Mouse (Mus musculus): ENCODE measurements at regions not wholly inside any gene's neighbourhood (a gene's known extent, or its start where the extent isn't known, plus 50 kb on each side); places are given as distances from the start of the nearest gene placed in this dataset.

- Histone ChIP-seq H3K27me3 (ENCODE audit: control insufficient read depth, insufficient read depth, low read length) (no peaks in the 10 kb centered on the region), H3K27ac (replicated peaks; ENCODE audit: low read depth, low read length) (no peak overlapping the region), H3K4me1 (ENCODE audit: control insufficient read depth, insufficient read depth, low read length) (no peaks in the 10 kb centered on the region), H3K9me3 (ENCODE audit: control insufficient read depth, low read length) (no peaks in the 10 kb centered on the region), H3K36me3 (ENCODE audit: control insufficient read depth, insufficient read depth, low read length) (no peaks in the 10 kb centered on the region), H3K9ac (ENCODE audit: low read depth, low read length, severe bottlenecking) (no peak overlapping the region), H3K4me3 (replicated peaks; ENCODE audit: low read length) (no peak overlapping the region), H3K4me2 (replicated peaks; ENCODE audit: low read depth, low read length, severe bottlenecking) (no peak overlapping the region)
- ATAC-seq (ENCODE audit: low FRiP score, low read depth), result no peak
- 42% methylated on average over 6 of the region's 6 CpGs for WGBS
- DNase-seq (ENCODE audit: low spot score), result peak; percentile 70
- TF ChIP-seq POLR2A (IDR thresholded peaks at IDR 0.05; ENCODE audit: borderline replicate concordance, extremely low read depth, insufficient read depth, insufficient read length), result no peak
Measured at GRCm38 (mm10) chr12:27283964-27284363, 58.4 kb downstream of the Sox11 start.

DNA sequence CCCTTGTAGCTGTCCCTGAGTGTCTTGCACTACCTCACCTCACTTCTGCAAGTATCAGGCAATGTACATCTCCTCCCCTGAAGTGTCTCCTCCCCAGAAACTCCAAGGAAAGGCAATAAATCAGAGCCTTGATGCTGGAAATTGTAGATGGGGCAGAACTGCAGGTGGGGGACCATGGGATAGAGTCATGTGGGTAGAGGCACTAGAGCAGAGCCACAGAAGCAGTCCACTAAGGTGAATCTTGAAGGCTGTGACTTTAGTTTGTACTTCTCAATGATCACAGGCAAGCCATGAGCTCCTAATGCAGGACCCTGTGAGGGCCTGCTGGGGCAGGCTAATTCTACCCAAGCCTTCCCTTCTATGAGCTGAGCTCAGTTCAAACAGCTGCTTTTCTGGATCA, 80.4 kb downstream of the Sox11 start:
- ATAC-seq (ENCODE audit: low FRiP score, low read depth) (no peak), DNase-seq (ENCODE audit: low spot score) (no peak)
- H3K4me3 ChIP-seq (replicated peaks; ENCODE audit: low read length), result no peak overlapping the region
- no peak overlapping the region for H3K27ac ChIP-seq (replicated peaks; ENCODE audit: low read depth, low read length)
- H3K9me3 ChIP-seq (ENCODE audit: control insufficient read depth, low read length), result no peaks in the 10 kb centered on the region
- no peaks in the 10 kb centered on the region for H3K27me3 ChIP-seq (ENCODE audit: control insufficient read depth, insufficient read depth, low read length)
- no peak overlapping the region for H3K9ac ChIP-seq (ENCODE audit: low read depth, low read length, severe bottlenecking)
- no peak for TF ChIP-seq POLR2A (IDR thresholded peaks at IDR 0.05; ENCODE audit: borderline replicate concordance, extremely low read depth, insufficient read depth, insufficient read length)
- H3K4me2 ChIP-seq (replicated peaks; ENCODE audit: low read depth, low read length, severe bottlenecking), result no peak overlapping the region
- no peaks in the 10 kb centered on the region for H3K36me3 ChIP-seq (ENCODE audit: control insufficient read depth, insufficient read depth, low read length)
- H3K4me1 ChIP-seq (ENCODE audit: control insufficient read depth, insufficient read depth, low read length), result peaks cover 4% of the 10 kb centered on the region; the same call in 1 of the 2 replicates

- Histone ChIP-seq H3K27me3 (ENCODE audit: control insufficient read depth, insufficient read depth, low read length) (no peaks in the 10 kb centered on the region), H3K4me1 (ENCODE audit: control insufficient read depth, insufficient read depth, low read length) (peaks cover 19% of the 10 kb centered on the region), H3K36me3 (ENCODE audit: control insufficient read depth, insufficient read depth, low read length) (no peaks in the 10 kb centered on the region), H3K4me2 (replicated peaks; ENCODE audit: low read depth, low read length, severe bottlenecking) (no peak overlapping the region; the same call in 1 of the 2 replicates), H3K27ac (replicated peaks; ENCODE audit: low read depth, low read length) (peak overlapping the region; percentile 34; the same call in 1 of the 2 replicates), H3K9ac (ENCODE audit: low read depth, low read length, severe bottlenecking) (no peak overlapping the region), H3K4me3 (replicated peaks; ENCODE audit: low read length) (no peak overlapping the region), H3K9me3 (ENCODE audit: control insufficient read depth, low read length) (no peaks in the 10 kb centered on the region)
- DNase-seq (ENCODE audit: low spot score) (peak; percentile 80), ATAC-seq (ENCODE audit: low FRiP score, low read depth) (peak; percentile 74; the same call in 1 of the 2 replicates)
- 2% methylated on average over 3 of the region's 3 CpGs for WGBS
- no peak for TF ChIP-seq POLR2A (IDR thresholded peaks at IDR 0.05; ENCODE audit: borderline replicate concordance, extremely low read depth, insufficient read depth, insufficient read length)
Measured at GRCm38 (mm10) chr12:27254125-27254524, 88.2 kb downstream of the Sox11 start.

GRCm38 (mm10) chr12:27251521-27251920, 90.9 kb downstream of the Sox11 start:
- Histone ChIP-seq H3K4me3 (replicated peaks; ENCODE audit: low read length) (no peak overlapping the region), H3K4me2 (replicated peaks; ENCODE audit: low read depth, low read length, severe bottlenecking) (no peak overlapping the region), H3K27ac (replicated peaks; ENCODE audit: low read depth, low read length) (no peak overlapping the region), H3K36me3 (ENCODE audit: control insufficient read depth, insufficient read depth, low read length) (no peaks in the 10 kb centered on the region), H3K9ac (ENCODE audit: low read depth, low read length, severe bottlenecking) (no peak overlapping the region), H3K4me1 (ENCODE audit: control insufficient read depth, insufficient read depth, low read length) (peaks cover 19% of the 10 kb centered on the region), H3K27me3 (ENCODE audit: control insufficient read depth, insufficient read depth, low read length) (no peaks in the 10 kb centered on the region), H3K9me3 (ENCODE audit: control insufficient read depth, low read length) (no peaks in the 10 kb centered on the region)
- WGBS, result 59% methylated on average over 5 of the region's 5 CpGs
- ATAC-seq (ENCODE audit: low FRiP score, low read depth) (no peak), DNase-seq (ENCODE audit: low spot score) (no peak)
- no peak for TF ChIP-seq POLR2A (IDR thresholded peaks at IDR 0.05; ENCODE audit: borderline replicate concordance, extremely low read depth, insufficient read depth, insufficient read length)

- no peaks in the 10 kb centered on the region for H3K9me3 ChIP-seq (ENCODE audit: control insufficient read depth, low read length)
- DNase-seq (ENCODE audit: low spot score), result no peak
- H3K4me3 ChIP-seq (replicated peaks; ENCODE audit: low read length), result no peak overlapping the region
- no peak for ATAC-seq (ENCODE audit: low FRiP score, low read depth)
- no peak overlapping the region for H3K9ac ChIP-seq (ENCODE audit: low read depth, low read length, severe bottlenecking)
- 66% methylated on average over 3 of the region's 3 CpGs for WGBS
- no peaks in the 10 kb centered on the region for H3K27me3 ChIP-seq (ENCODE audit: control insufficient read depth, insufficient read depth, low read length)
- peaks cover 3% of the 10 kb centered on the region; the same call in 1 of the 2 replicates for H3K4me1 ChIP-seq (ENCODE audit: control insufficient read depth, insufficient read depth, low read length)
- no peak for TF ChIP-seq POLR2A (IDR thresholded peaks at IDR 0.05; ENCODE audit: borderline replicate concordance, extremely low read depth, insufficient read depth, insufficient read length)
- no peaks in the 10 kb centered on the region for H3K36me3 ChIP-seq (ENCODE audit: control insufficient read depth, insufficient read depth, low read length)
- H3K4me2 ChIP-seq (replicated peaks; ENCODE audit: low read depth, low read length, severe bottlenecking), result no peak overlapping the region
- no peak overlapping the region for H3K27ac ChIP-seq (replicated peaks; ENCODE audit: low read depth, low read length)
Measured at GRCm38 (mm10) chr12:27248545-27248855, 93.9 kb downstream of the Sox11 start.
